Mouse (Mus musculus): ENCODE results near the gene Gm11032. TPM values are rescaled to one million over a fixed set of nuclear protein-coding genes. Genes with fewer than 3 reads are reported as not detected.
A peak's percentile ranks its signal among the peaks of the same experiment; 100 is the strongest.
"Not testable (repeated sequence)": the region's sequence is repeated elsewhere in the genome, so short reads cannot be mapped to it uniquely, and the experiment has no call there.

Gm11032 gene
- not detected in 2 replicates for polyA plus RNA-seq (2015; fragmentation: Nextera tagmentation; extraction: Ambion mirVana)

GRCm38 (mm10) chr11:4620017-4620485, at the start of gene Gm11032:
TSS of gene Gm11032 (plus strand) at chr11:4620067.
- peak within 1 kb of the TSS; percentile 45; the same call in 1 of the 2 replicates for H3K9ac ChIP-seq
- H3K9me3 ChIP-seq, result no peaks in the 10 kb centered on the region
- peak within 1 kb of the TSS; percentile 57 for H3K4me2 ChIP-seq
- ATAC-seq (ENCODE audit: extremely low read depth, insufficient number of reproducible peaks, low FRiP score, low TSS enrichment), result no peak
- peak within 1 kb of the TSS; percentile 30; the same call in 1 of the 2 replicates for H3K27ac ChIP-seq (replicated peaks)
- no peaks in the 10 kb centered on the region for H3K36me3 ChIP-seq
- WGBS, result 32% methylated on average over 16 of the region's 16 CpGs
- peaks cover 15% of the 10 kb centered on the region for H3K4me1 ChIP-seq
- H3K4me3 ChIP-seq, result peak within 1 kb of the TSS; percentile 5; the same call in 1 of the 2 replicates
- no peaks in the 10 kb centered on the region for H3K27me3 ChIP-seq (replicated peaks)

- no peak for ATAC-seq (ENCODE audit: extremely low read depth, insufficient number of reproducible peaks, low FRiP score, low TSS enrichment)
- Histone ChIP-seq H3K9me3 (no peaks in the 10 kb centered on the region), H3K4me3 (no peak overlapping the region), H3K4me2 (no peak overlapping the region), H3K4me1 (peaks cover 41% of the 10 kb centered on the region), H3K27ac (replicated peaks) (no peak overlapping the region), H3K36me3 (peaks cover 4% of the 10 kb centered on the region; the same call in 1 of the 2 replicates), H3K27me3 (replicated peaks) (no peaks in the 10 kb centered on the region), H3K9ac (no peak overlapping the region)
- 72% methylated on average over 4 of the region's 4 CpGs for WGBS
These were observed 48.4 kb upstream of the Gm11032 start for GRCm38 (mm10) chr11:4571491-4571901.

GRCm38 (mm10) chr11:4576090-4576732, 43.7 kb upstream of the Gm11032 start:
- not testable (repeated sequence) for H3K9ac ChIP-seq; H3K9me3 ChIP-seq; H3K4me2 ChIP-seq; ATAC-seq (ENCODE audit: extremely low read depth, insufficient number of reproducible peaks, low FRiP score, low TSS enrichment); H3K27ac ChIP-seq (replicated peaks); H3K36me3 ChIP-seq; H3K4me3 ChIP-seq; H3K27me3 ChIP-seq (replicated peaks)
- peaks cover 44% of the 10 kb centered on the region for H3K4me1 ChIP-seq
- 46% methylated on average over 2 of the region's 2 CpGs for WGBS

- Histone ChIP-seq H3K36me3 (no peaks in the 10 kb centered on the region; the same call in 1 of the 2 replicates), H3K4me2 (no peak overlapping the region), H3K9ac (no peak overlapping the region), H3K4me3 (no peak overlapping the region), H3K27ac (replicated peaks) (no peak overlapping the region), H3K4me1 (peaks cover 36% of the 10 kb centered on the region), H3K9me3 (no peaks in the 10 kb centered on the region), H3K27me3 (replicated peaks) (no peaks in the 10 kb centered on the region)
- no peak for ATAC-seq (ENCODE audit: extremely low read depth, insufficient number of reproducible peaks, low FRiP score, low TSS enrichment)
- 59% methylated on average over 2 of the region's 2 CpGs for WGBS
These were observed 42.8 kb upstream of the Gm11032 start for GRCm38 (mm10) chr11:4577079-4577478.

- peaks cover 36% of the 10 kb centered on the region for H3K4me1 ChIP-seq
These were observed 41.2 kb upstream of the Gm11032 start for GRCm38 (mm10) chr11:4578682-4579081.

GRCm38 (mm10) chr11:4591811-4592210, 28.1 kb upstream of the Gm11032 start:
- peaks cover 7% of the 10 kb centered on the region; the same call in 1 of the 2 replicates for H3K36me3 ChIP-seq
- 90% methylated on average over 4 of the region's 4 CpGs for WGBS
- H3K4me3 ChIP-seq, result no peak overlapping the region
- no peak overlapping the region for H3K27ac ChIP-seq (replicated peaks)
- H3K4me2 ChIP-seq, result peak overlapping the region; percentile 83
- ATAC-seq (ENCODE audit: extremely low read depth, insufficient number of reproducible peaks, low FRiP score, low TSS enrichment), result no peak
- H3K4me1 ChIP-seq, result peaks cover 37% of the 10 kb centered on the region
- no peak overlapping the region for H3K9ac ChIP-seq
- no peaks in the 10 kb centered on the region for H3K27me3 ChIP-seq (replicated peaks)
- H3K9me3 ChIP-seq, result no peaks in the 10 kb centered on the region

More at GRCm38 (mm10) chr11:4578682-4579081, 41.2 kb upstream of the Gm11032 start:
- no peak overlapping the region for H3K4me3 ChIP-seq
- 35% methylated on average over 2 of the region's 2 CpGs for WGBS
- H3K27me3 ChIP-seq (replicated peaks), result no peaks in the 10 kb centered on the region
- H3K27ac ChIP-seq (replicated peaks), result no peak overlapping the region
- no peaks in the 10 kb centered on the region for H3K9me3 ChIP-seq
- no peak for ATAC-seq (ENCODE audit: extremely low read depth, insufficient number of reproducible peaks, low FRiP score, low TSS enrichment)
- H3K9ac ChIP-seq, result no peak overlapping the region
- no peaks in the 10 kb centered on the region; the same call in 1 of the 2 replicates for H3K36me3 ChIP-seq
- no peak overlapping the region for H3K4me2 ChIP-seq

- ATAC-seq (ENCODE audit: extremely low read depth, insufficient number of reproducible peaks, low FRiP score, low TSS enrichment), result no peak
- WGBS, result 27% methylated on average over 5 of the region's 5 CpGs
- Histone ChIP-seq H3K36me3 (0 out of 2 replicates have a peak, but pooled peaks cover 2% of the 10 kb centered on the region), H3K4me2 (peak overlapping the region; percentile 83), H3K9me3 (no peaks in the 10 kb centered on the region), H3K4me1 (peaks cover 37% of the 10 kb centered on the region), H3K9ac (peak overlapping the region; percentile 98), H3K27ac (replicated peaks) (peak overlapping the region; percentile 15; the same call in 1 of the 2 replicates), H3K4me3 (peak overlapping the region; percentile 94), H3K27me3 (replicated peaks) (no peaks in the 10 kb centered on the region)
These were observed 26.4 kb upstream of the Gm11032 start for GRCm38 (mm10) chr11:4593491-4593848.

- peak; percentile 79 for ATAC-seq (ENCODE audit: extremely low read depth, insufficient number of reproducible peaks, low FRiP score, low TSS enrichment)
- WGBS, result 1% methylated on average over 44 of the region's 45 CpGs
- no peaks in the 10 kb centered on the region for H3K27me3 ChIP-seq (replicated peaks)
- peak overlapping the region; percentile 98 for H3K9ac ChIP-seq
- peaks cover 37% of the 10 kb centered on the region for H3K4me1 ChIP-seq
- no peaks in the 10 kb centered on the region for H3K9me3 ChIP-seq
- 0 out of 2 replicates have a peak, but pooled peaks cover 2% of the 10 kb centered on the region for H3K36me3 ChIP-seq
- peak overlapping the region; percentile 94 for H3K4me3 ChIP-seq
- H3K4me2 ChIP-seq, result peak overlapping the region; percentile 83
- H3K27ac ChIP-seq (replicated peaks), result peak overlapping the region; percentile 96
These were observed 25.8 kb upstream of the Gm11032 start for GRCm38 (mm10) chr11:4593849-4594607.

- peak within 1 kb of the TSS; percentile 94 for H3K4me3 ChIP-seq
- peak within 1 kb of the TSS; percentile 98 for H3K9ac ChIP-seq
- H3K27me3 ChIP-seq (replicated peaks), result no peaks in the 10 kb centered on the region
- H3K9me3 ChIP-seq, result no peaks in the 10 kb centered on the region
- H3K36me3 ChIP-seq, result no peaks in the 10 kb centered on the region
- peak within 1 kb of the TSS; percentile 96 for H3K27ac ChIP-seq (replicated peaks)
- peaks cover 37% of the 10 kb centered on the region for H3K4me1 ChIP-seq
- peak; percentile 87 for ATAC-seq (ENCODE audit: extremely low read depth, insufficient number of reproducible peaks, low FRiP score, low TSS enrichment)
- WGBS, result 4% methylated on average over 48 of the region's 53 CpGs
- peak within 1 kb of the TSS; percentile 83 for H3K4me2 ChIP-seq
These were observed 25.0 kb upstream of the Gm11032 start, which contains the start of gene Mtmr3 for GRCm38 (mm10) chr11:4594608-4595500. TSS of gene Mtmr3 (minus strand) at chr11:4594863.

GRCm38 (mm10) chr11:4598411-4598810, 21.5 kb upstream of the Gm11032 start:
- WGBS, result 89% methylated on average over 2 of the region's 2 CpGs
- no peaks in the 10 kb centered on the region for H3K9me3 ChIP-seq

More at GRCm38 (mm10) chr11:4598411-4598810, 21.5 kb upstream of the Gm11032 start:
- ATAC-seq (ENCODE audit: extremely low read depth, insufficient number of reproducible peaks, low FRiP score, low TSS enrichment), result no peak
- H3K4me3 ChIP-seq, result no peak overlapping the region
- H3K36me3 ChIP-seq, result no peaks in the 10 kb centered on the region
- H3K27ac ChIP-seq (replicated peaks), result no peak overlapping the region
- no peak overlapping the region for H3K9ac ChIP-seq
- no peak overlapping the region for H3K4me2 ChIP-seq
- peaks cover 17% of the 10 kb centered on the region for H3K4me1 ChIP-seq
- H3K27me3 ChIP-seq (replicated peaks), result no peaks in the 10 kb centered on the region

Measured in heart, embryonic 13.5 days (tissue).